Mouse (Mus musculus) liver, embryonic 14.5 days (tissue): ENCODE data around the gene Cdk2.

ENCODE experiments used
- CTCF ChIP-seq: IDR thresholded peaks from 2 replicates; pipeline ENCODE4 v1.5.1; 2016; ENCODE audit warnings: antibody characterized with exemption, low read depth, control low read depth
- EP300 ChIP-seq: IDR thresholded peaks from 2 replicates; pipeline ENCODE4 v1.6.1; 2016; ENCODE audit warnings: antibody characterized with exemption, low read depth

- no peak for TF ChIP-seq EP300
- TF ChIP-seq CTCF = no peak
Observed at GRCm38 (mm10) chr10:128655254-128655653, 49.6 kb downstream of the Cdk2 start.
